Mouse (Mus musculus) urinary bladder, postnatal 36 days (tissue): Measurements from ENCODE around the gene Cnpy4.
"Not testable (repeated sequence)": the region's sequence is repeated elsewhere in the genome, so short reads cannot be mapped to it uniquely, and the experiment has no call there.

Source experiments
- DNase-seq, 2 experiments: peaks; one replicate each; pipeline ENCODE4 v3.0.0; 2022; ENCODE audit warnings: low spot score in 2 of 2, mixed read lengths in 1 of 2

The Cnpy4 gene

GRCm38 (mm10) chr5:138202086-138202485 lies 14.8 kb downstream of the Cnpy4 start:
- DNase-seq = no peak

GRCm38 (mm10) chr5:138207253-138207652 lies 20.0 kb downstream of the Cnpy4 start:
- peak in 1 of 2 experiments; percentile 19 for DNase-seq

- no peak for DNase-seq
These were observed 20.6 kb downstream of the Cnpy4 start for GRCm38 (mm10) chr5:138207873-138208272.

- not testable (repeated sequence) for DNase-seq
These were observed 29.3 kb downstream of the Cnpy4 start for GRCm38 (mm10) chr5:138216632-138217031.

- no peak for DNase-seq
These were observed 32.6 kb downstream of the Cnpy4 start for GRCm38 (mm10) chr5:138219864-138220263.

GRCm38 (mm10) chr5:138222111-138222510 lies 34.8 kb downstream of the Cnpy4 start:
- peak; percentile 85 to 89 for DNase-seq

- DNase-seq = no peak
These were observed 36.0 kb downstream of the Cnpy4 start for GRCm38 (mm10) chr5:138223287-138223686.

- no peak for DNase-seq
These were observed 38.4 kb downstream of the Cnpy4 start, which contains the start of gene Nxpe5 for GRCm38 (mm10) chr5:138225700-138226099. TSS of gene Nxpe5 (plus strand) at chr5:138225898.

GRCm38 (mm10) chr5:138226491-138226890 lies 39.2 kb downstream of the Cnpy4 start:
- no peak for DNase-seq

- DNase-seq = no peak
These were observed 40.1 kb downstream of the Cnpy4 start for GRCm38 (mm10) chr5:138227367-138227766.

- no peak for DNase-seq
These were observed 40.7 kb downstream of the Cnpy4 start for GRCm38 (mm10) chr5:138228026-138228425.

GRCm38 (mm10) chr5:138229511-138229910 lies 42.2 kb downstream of the Cnpy4 start:
- no peak for DNase-seq

GRCm38 (mm10) chr5:138233778-138234177 lies 46.5 kb downstream of the Cnpy4 start:
- no peak for DNase-seq

- no peak for DNase-seq
These were observed 46.9 kb downstream of the Cnpy4 start for GRCm38 (mm10) chr5:138234224-138234623.

GRCm38 (mm10) chr5:138241511-138241910 lies 54.2 kb downstream of the Cnpy4 start:
- DNase-seq = no peak
